Mouse (Mus musculus) spleen, adult 2 months (tissue): ENCODE results near the gene Atp2c2. TPM values are rescaled to one million over a fixed set of nuclear protein-coding genes. Genes with fewer than 3 reads are reported as not detected.

Experiments used
- DNase-seq, 2 experiments: peaks; one replicate each; pipeline versions ENCODE4 v3.0.0 to v3.0.0-alpha.2; 2012 to 2021; ENCODE audit warnings: low spot score in 2 of 2, low read depth in 1 of 2
- H3K27ac ChIP-seq: fragments of 200-500 bp; 2 replicates; pipeline ENCODE4 v1.5.1; 2012; ENCODE audit warnings: low read length, inconsistent platforms; ENCODE audit not compliant: insufficient read depth
- H3K27me3 ChIP-seq: fragments of 200-500 bp; 2 replicates; pipeline ENCODE4 v1.6.1; 2012; ENCODE audit warnings: mild to moderate bottlenecking, moderate library complexity, low read length, inconsistent platforms; ENCODE audit not compliant: control insufficient read depth, insufficient read depth
- H3K36me3 ChIP-seq: fragments of 200-500 bp; 2 replicates; pipeline ENCODE4 v1.6.1; 2012; ENCODE audit warnings: mild to moderate bottlenecking, low read length, inconsistent platforms; ENCODE audit not compliant: control insufficient read depth, insufficient read depth
- H3K4me1 ChIP-seq: fragments of 200-500 bp; 2 replicates; pipeline ENCODE4 v1.6.1; 2011; ENCODE audit warnings: inconsistent platforms; ENCODE audit not compliant: control insufficient read depth, insufficient read depth, insufficient read length
- H3K4me3 ChIP-seq: fragments of 200-500 bp; 2 replicates; pipeline ENCODE4 v1.5.1; 2011; ENCODE audit warnings: mild to moderate bottlenecking, inconsistent platforms; ENCODE audit not compliant: insufficient read depth, insufficient read length; ENCODE audit errors: extremely low read depth
- CTCF ChIP-seq: fragments of 200-500 bp; IDR thresholded peaks from 2 replicates; pipeline ENCODE4 v1.5.1; 2011; ENCODE audit warnings: mild to moderate bottlenecking, inconsistent platforms; ENCODE audit not compliant: insufficient read depth, insufficient read length, insufficient replicate concordance; ENCODE audit errors: extremely low read depth
- POLR2A ChIP-seq: fragments of 200-500 bp; IDR thresholded peaks from 2 replicates; pipeline ENCODE4 v1.6.1; 2011; ENCODE audit warnings: low read depth, low read length, inconsistent platforms
- WGBS: fragments of 180-500 bp; shearing (Covaris S2); methylation state at CpG from one replicate; pipeline ENCODE4 v1.1.7; 2018; 5-methylcytosine and 5-hydroxymethylcytosine counted together
- polyA plus RNA-seq: library from polyadenylated mRNA; depleted of rRNA; stranded (reverse); fragments of >200 nt; gene quantifications from 2 replicates; pipeline ENCODE4 v1.2.3, GENCODE M21; 2012

The Atp2c2 gene
- polyA plus RNA-seq, 1 experiment: 0.28 TPM

DNA sequence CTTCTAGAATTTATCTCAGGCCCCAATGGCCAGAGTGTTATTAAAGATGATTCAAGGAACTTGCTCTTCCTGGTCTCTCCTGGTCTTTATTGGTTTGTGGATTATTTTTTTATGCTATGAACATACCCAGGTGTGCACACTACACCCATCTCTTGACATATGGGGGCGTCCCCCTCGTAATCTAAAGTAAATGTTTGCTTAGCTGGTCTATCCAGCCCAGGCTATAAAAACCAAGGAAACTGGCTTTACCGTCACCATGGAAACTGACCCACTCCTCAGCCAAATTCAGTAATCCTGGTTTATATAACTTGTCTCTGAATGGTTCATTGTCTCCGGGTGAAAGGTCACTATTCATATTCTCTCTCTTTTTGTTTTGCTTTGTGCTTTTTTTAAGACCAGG is 40.8 kb downstream of the Atp2c2 start:
- TF ChIP-seq CTCF (no peak), POLR2A (no peak)
- H3K36me3 ChIP-seq: no peaks in the 10 kb centered on the region
- WGBS: 91% methylated on average over 4 of the region's 4 CpGs
- H3K27me3 ChIP-seq: no peaks in the 10 kb centered on the region
- H3K4me1 ChIP-seq: no peaks in the 10 kb centered on the region
- H3K4me3 ChIP-seq: no peak overlapping the region
- H3K27ac ChIP-seq: no peak overlapping the region
- DNase-seq: no peak

DNA sequence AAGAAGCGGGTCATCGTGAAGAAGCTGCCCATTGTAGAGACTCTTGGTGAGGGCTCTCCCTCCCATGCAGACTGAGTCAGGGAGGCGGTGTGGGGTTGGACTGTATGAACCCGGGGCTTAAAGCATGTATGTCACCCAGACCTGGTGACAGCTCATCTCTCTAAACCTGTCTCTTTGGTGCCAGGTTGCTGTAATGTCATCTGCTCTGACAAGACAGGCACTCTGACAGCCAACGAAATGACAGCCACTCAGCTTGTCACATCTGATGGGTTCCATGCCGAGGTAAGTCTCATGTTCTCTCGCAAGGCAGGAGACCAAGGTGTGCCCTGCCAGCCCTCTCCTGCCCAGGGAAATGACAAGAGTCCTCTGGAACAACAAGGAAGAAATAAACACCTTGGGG is 42.6 kb downstream of the Atp2c2 start:
- no peak overlapping the region for H3K4me3 ChIP-seq
- DNase-seq: no peak
- WGBS: 88% methylated on average over 7 of the region's 7 CpGs
- H3K36me3 ChIP-seq: no peaks in the 10 kb centered on the region
- no peak overlapping the region for H3K27ac ChIP-seq
- H3K4me1 ChIP-seq: no peaks in the 10 kb centered on the region
- H3K27me3 ChIP-seq: no peaks in the 10 kb centered on the region
- TF ChIP-seq CTCF: no peak
- no peak for TF ChIP-seq POLR2A

DNA sequence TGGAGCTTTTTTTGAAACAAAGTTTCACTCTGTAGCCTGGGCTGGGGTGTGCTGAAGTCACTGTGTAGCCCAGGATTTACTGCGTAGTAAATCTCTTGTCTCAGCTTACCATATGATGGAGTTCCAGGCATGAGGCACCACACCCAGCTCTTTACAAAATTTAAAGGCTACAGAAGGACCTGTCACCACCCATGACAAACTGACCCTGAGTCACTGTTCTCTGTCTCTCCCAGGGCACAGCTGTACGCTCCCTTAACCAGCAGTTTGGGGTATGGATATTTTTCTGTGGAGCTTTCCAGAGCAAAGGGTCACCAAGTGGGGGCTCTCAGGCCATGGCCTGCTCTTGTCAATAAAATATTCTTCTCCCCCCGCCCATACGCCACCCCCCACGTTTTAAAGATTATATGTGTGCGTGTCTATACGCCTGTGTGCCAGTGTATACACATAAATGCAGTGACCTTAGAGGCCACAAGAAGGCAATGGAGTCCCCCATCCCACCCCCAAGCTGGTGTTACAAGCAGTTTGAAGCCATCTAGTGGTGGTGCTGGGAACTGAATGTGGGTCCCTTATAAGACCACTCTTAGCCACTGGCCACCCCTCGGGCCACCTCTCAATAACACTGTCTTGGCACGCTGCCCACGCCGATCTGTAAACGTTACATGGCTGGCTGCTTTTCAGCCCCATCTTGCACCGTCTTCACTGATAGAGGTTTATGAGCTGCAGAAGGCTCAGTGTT is 43.6 kb downstream of the Atp2c2 start:
- DNase-seq: peak in 1 of 2 experiments; percentile 16
- H3K27me3 ChIP-seq: no peaks in the 10 kb centered on the region
- WGBS: 68% methylated on average over 13 of the region's 13 CpGs

DNA sequence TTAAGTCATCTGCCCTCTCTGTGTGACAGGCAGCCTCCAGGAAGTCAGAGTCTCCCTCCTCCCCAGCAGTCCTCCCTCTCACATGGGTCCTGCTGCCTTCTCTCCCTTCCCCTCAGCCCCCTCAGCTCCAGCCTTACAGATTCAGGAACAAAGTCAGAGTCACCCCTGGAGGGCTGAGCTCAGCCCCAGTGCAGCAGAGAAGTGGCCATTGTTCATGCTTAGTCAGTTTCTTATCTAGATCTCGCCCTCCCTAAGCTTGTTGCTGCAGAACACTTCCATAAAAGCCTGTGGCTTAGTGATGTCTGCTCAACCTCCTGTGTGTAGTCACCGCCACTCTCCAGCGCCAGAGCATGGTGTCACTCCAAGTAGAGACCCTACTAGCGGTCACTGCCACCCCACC is 44.8 kb downstream of the Atp2c2 start:
- no peaks in the 10 kb centered on the region for H3K36me3 ChIP-seq
- no peak overlapping the region for H3K4me3 ChIP-seq
- no peak for TF ChIP-seq CTCF
- H3K4me1 ChIP-seq: no peaks in the 10 kb centered on the region
- 74% methylated on average over 4 of the region's 4 CpGs for WGBS
- no peak for DNase-seq
- no peaks in the 10 kb centered on the region for H3K27me3 ChIP-seq
- H3K27ac ChIP-seq: no peak overlapping the region

More for the DNA sequence above, 43.6 kb downstream of the Atp2c2 start:
- no peak overlapping the region for H3K4me3 ChIP-seq
- TF ChIP-seq POLR2A: no peak
- TF ChIP-seq CTCF: peak; percentile 38; the same call in 1 of the 2 replicates
- no peaks in the 10 kb centered on the region for H3K36me3 ChIP-seq
- no peaks in the 10 kb centered on the region for H3K4me1 ChIP-seq
- no peak overlapping the region for H3K27ac ChIP-seq

DNA sequence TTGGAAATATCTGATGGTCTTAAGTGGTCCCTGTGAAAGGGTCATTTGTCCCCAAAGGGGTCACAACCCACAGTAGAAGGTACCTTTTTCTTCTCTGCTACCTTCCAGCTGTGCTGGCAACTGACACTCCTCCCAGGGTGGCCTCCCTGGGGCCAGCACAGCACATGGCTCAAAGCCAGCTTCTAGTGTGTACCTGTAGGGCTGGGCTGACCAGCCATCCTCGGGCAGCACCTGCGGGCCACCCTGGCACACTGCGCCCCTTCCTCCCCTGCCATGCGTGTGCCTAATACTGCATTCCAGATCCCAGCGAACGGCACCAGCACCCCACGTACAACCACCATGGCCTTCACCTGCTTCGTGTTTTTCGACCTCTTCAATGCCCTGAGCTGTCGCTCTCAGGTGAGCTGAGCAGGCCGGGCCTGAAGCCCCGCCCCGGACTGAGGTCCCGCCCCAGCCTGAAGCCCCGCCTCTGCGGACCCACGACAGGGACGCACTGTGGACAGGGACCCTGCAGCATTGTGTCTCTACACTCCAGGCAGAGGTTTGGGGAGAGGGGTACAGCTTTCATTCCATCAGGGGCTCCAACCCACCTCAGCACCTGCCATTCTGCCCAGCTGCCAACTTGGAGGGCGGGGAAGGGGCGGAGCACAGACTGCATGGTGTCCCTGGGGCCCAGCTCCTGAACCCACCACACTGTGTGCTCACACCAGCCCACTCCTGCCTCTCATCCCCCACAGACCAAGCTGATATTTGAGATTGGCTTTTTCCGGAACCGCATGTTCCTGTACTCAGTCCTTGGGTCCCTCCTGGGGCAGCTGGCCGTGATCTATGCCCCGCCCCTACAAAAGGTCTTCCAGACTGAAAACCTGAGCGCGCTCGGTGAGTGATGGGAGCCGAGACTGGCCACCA is 55.7 kb downstream of the Atp2c2 start:
- Histone ChIP-seq H3K36me3 (no peaks in the 10 kb centered on the region), H3K4me1 (peaks cover 12% of the 10 kb centered on the region), H3K27ac (no peak overlapping the region), H3K27me3 (no peaks in the 10 kb centered on the region), H3K4me3 (peak overlapping the region; percentile 67)
- no peak for DNase-seq
- WGBS: 12% methylated on average over 28 of the region's 28 CpGs
- no peak for TF ChIP-seq CTCF
- TF ChIP-seq POLR2A: no peak

DNA sequence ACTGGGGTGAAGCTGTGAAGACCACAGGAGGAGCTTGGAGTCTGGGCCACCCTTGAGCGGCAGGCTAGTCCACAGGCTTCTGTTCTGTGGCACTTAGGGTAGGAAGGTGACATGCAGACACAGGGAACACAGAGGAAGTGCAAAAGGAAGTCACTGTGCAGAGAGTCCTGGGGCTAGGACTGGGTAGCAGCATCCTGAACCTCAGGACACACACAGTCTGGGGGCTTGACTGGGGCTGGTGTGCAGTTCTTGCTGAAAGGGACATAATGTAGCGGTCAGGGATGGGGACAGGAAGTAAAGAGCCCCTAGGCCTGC is 56.3 kb downstream of the Atp2c2 start:
- peak overlapping the region; percentile 67 for H3K4me3 ChIP-seq
- 59% methylated on average over 2 of the region's 2 CpGs for WGBS
- H3K4me1 ChIP-seq: peaks cover 12% of the 10 kb centered on the region
- no peak overlapping the region for H3K27ac ChIP-seq
- DNase-seq: no peak
- TF ChIP-seq CTCF (no peak), POLR2A (no peak)
- no peaks in the 10 kb centered on the region for H3K27me3 ChIP-seq
- H3K36me3 ChIP-seq: no peaks in the 10 kb centered on the region
